Mouse (Mus musculus): ENCODE data around the gene Ccdc34.

- no peak for TF ChIP-seq CTCF (IDR thresholded peaks at IDR 0.05; ENCODE audit: control insufficient read depth, insufficient read depth, low read length)
- TF ChIP-seq POLR2A (IDR thresholded peaks at IDR 0.05; ENCODE audit: borderline replicate concordance, control insufficient read depth, low read depth, low read length), result no peak
Observed at GRCm38 (mm10) chr2:110058424-110058823, 40.8 kb downstream of the Ccdc34 start.

Measured in bone marrow, adult 2 months (tissue).